Mouse (Mus musculus): ENCODE results near the gene Slc50a1. TPM values are rescaled to one million over a fixed set of nuclear protein-coding genes. Genes with fewer than 3 reads are reported as not detected.

The Slc50a1 gene
- polyA plus RNA-seq, 1 experiment from 2014 or later: 19.6 TPM

DNA sequence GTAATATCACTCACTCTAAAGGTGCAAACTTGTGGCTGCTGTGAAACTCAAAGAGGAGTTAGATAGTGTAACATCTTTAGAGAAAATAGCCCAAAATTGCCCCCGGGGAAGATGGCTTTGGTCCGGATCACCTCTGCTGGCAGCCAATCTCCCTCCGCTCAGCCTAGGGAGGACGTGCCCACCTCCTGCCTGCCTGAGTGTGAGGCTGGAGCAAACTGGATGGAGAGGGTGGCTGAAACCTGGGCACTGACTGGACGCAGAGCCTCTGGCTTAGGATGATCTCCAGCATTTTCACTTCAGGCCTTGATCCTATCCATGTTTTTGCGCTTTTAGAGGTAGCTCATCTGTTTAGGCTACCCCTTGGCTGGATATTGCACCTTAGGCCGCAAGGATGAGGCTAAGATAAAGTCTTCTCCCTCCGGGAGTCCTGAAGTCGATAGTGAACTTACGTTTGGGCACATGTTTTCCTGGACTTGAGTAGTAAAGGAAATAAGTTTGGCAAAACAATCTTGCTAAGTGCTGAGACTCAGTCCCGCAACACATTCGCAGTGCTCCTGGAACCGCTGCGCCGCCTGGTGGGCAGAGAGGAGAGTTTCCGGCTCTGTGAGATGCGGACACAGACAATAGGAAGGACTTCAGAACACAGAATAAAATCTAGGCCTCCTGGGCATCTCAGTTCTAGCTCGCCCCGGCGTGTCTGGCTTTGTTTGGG lies 11.4 kb upstream of the Slc50a1 start:
- Histone ChIP-seq H3K4me1 (ENCODE audit: insufficient read depth) (peaks cover 6% of the 10 kb centered on the region; the same call in 1 of the 2 replicates), H3K27me3 (ENCODE audit: insufficient read depth, low read length) (peaks cover 26% of the 10 kb centered on the region), H3K4me2 (ENCODE audit: low read depth, low read length) (peak overlapping the region; percentile 73), H3K9me3 (ENCODE audit: low read length) (no peaks in the 10 kb centered on the region), H3K27ac (ENCODE audit: low read depth) (peak overlapping the region; percentile 94), H3K36me3 (replicated peaks; ENCODE audit: insufficient read depth, low read length) (no peaks in the 10 kb centered on the region), H3K4me3 (ENCODE audit: low read depth, low read length) (peak overlapping the region; percentile 57), H3K9ac (replicated peaks) (peak overlapping the region; percentile 63; the same call in 1 of the 2 replicates)
- TF ChIP-seq CTCF (IDR thresholded peaks at IDR 0.05; ENCODE audit: low read depth) (peak; percentile 94), EP300 (IDR thresholded peaks at IDR 0.05; ENCODE audit: low read depth) (no peak)
- ATAC-seq (no peak), DNase-seq (peak; percentile 86)
- WGBS (ENCODE audit: insufficient replicate concordance): 12% methylated on average over 20 of the region's 20 CpGs

- TF ChIP-seq CTCF (IDR thresholded peaks at IDR 0.05; ENCODE audit: low read depth): no peak
- peak; percentile 71 for TF ChIP-seq EP300 (IDR thresholded peaks at IDR 0.05; ENCODE audit: low read depth)
- WGBS (ENCODE audit: insufficient replicate concordance): 1% methylated on average over 52 of the region's 52 CpGs
- Histone ChIP-seq H3K9ac (replicated peaks) (peak within 1 kb of the TSS; percentile 74), H3K4me3 (ENCODE audit: low read depth, low read length) (peak within 1 kb of the TSS; percentile 57), H3K27ac (ENCODE audit: low read depth) (peak within 1 kb of the TSS; percentile 94), H3K4me1 (ENCODE audit: insufficient read depth) (peaks cover 12% of the 10 kb centered on the region), H3K36me3 (replicated peaks; ENCODE audit: insufficient read depth, low read length) (0 out of 2 replicates have a peak, but pooled peaks cover 3% of the 10 kb centered on the region), H3K9me3 (ENCODE audit: low read length) (no peaks in the 10 kb centered on the region), H3K27me3 (ENCODE audit: insufficient read depth, low read length) (peaks cover 26% of the 10 kb centered on the region), H3K4me2 (ENCODE audit: low read depth, low read length) (peak within 1 kb of the TSS; percentile 73)
- peak; percentile 74 for ATAC-seq
- DNase-seq: peak; percentile 78
Observed at GRCm38 (mm10) chr3:89280606-89281511, 10.5 kb upstream of the Slc50a1 start, which contains the start of gene Efna1. TSS of gene Efna1 (minus strand) at chr3:89281142.

DNA sequence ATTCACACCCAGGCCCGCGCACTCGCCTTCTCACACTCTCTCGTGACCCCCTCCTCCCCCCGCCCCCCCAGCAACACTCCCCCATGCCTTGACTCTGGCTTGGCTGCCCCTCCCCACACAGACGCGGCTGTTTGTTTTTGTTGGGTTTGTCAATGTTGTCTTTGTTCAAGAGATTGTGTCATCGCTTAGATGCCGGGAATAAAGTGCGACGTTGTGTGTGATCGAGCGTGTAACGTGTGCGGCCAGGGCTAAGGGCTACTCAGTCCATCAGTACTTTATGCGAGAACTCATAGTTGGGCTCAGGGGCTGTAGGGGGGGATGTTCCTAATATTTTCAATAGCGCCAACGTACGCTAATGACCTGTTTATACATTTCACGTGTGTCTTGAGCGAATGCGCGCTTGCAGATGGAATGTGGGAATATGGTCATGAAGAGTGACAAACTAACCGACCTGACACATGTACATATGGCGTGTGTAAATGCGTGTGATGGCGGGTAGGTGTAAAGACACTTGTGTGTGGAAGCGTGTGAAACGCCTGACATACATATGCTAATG lies 9.8 kb upstream of the Slc50a1 start:
- no peaks in the 10 kb centered on the region for H3K9me3 ChIP-seq (ENCODE audit: low read length)
- ATAC-seq (peak; percentile 57), DNase-seq (peak; percentile 69)
- H3K27me3 ChIP-seq (ENCODE audit: insufficient read depth, low read length): peaks cover 26% of the 10 kb centered on the region
- TF ChIP-seq CTCF (IDR thresholded peaks at IDR 0.05; ENCODE audit: low read depth) (no peak), EP300 (IDR thresholded peaks at IDR 0.05; ENCODE audit: low read depth) (peak; percentile 37; the same call in 1 of the 2 replicates)
- H3K27ac ChIP-seq (ENCODE audit: low read depth): peak overlapping the region; percentile 94
- peak overlapping the region; percentile 57 for H3K4me3 ChIP-seq (ENCODE audit: low read depth, low read length)
- peaks cover 12% of the 10 kb centered on the region for H3K4me1 ChIP-seq (ENCODE audit: insufficient read depth)
- peak overlapping the region; percentile 73 for H3K4me2 ChIP-seq (ENCODE audit: low read depth, low read length)
- H3K36me3 ChIP-seq (replicated peaks; ENCODE audit: insufficient read depth, low read length): 0 out of 2 replicates have a peak, but pooled peaks cover 7% of the 10 kb centered on the region
- H3K9ac ChIP-seq (replicated peaks): peak overlapping the region; percentile 74
- WGBS (ENCODE audit: insufficient replicate concordance): 2% methylated on average over 29 of the region's 29 CpGs

- Histone ChIP-seq H3K27me3 (ENCODE audit: insufficient read depth, low read length) (peaks cover 26% of the 10 kb centered on the region), H3K4me3 (ENCODE audit: low read depth, low read length) (peak overlapping the region; percentile 57), H3K27ac (ENCODE audit: low read depth) (peak overlapping the region; percentile 94), H3K9ac (replicated peaks) (peak overlapping the region; percentile 74), H3K4me1 (ENCODE audit: insufficient read depth) (peaks cover 6% of the 10 kb centered on the region), H3K9me3 (ENCODE audit: low read length) (no peaks in the 10 kb centered on the region), H3K36me3 (replicated peaks; ENCODE audit: insufficient read depth, low read length) (0 out of 2 replicates have a peak, but pooled peaks cover 7% of the 10 kb centered on the region), H3K4me2 (ENCODE audit: low read depth, low read length) (peak overlapping the region; percentile 73)
- DNase-seq (peak; percentile 87), ATAC-seq (peak; percentile 66)
- 4% methylated on average over 35 of the region's 35 CpGs for WGBS (ENCODE audit: insufficient replicate concordance)
- TF ChIP-seq EP300 (IDR thresholded peaks at IDR 0.05; ENCODE audit: low read depth) (no peak), CTCF (IDR thresholded peaks at IDR 0.05; ENCODE audit: low read depth) (no peak)
Observed at GRCm38 (mm10) chr3:89279153-89279890, 9.0 kb upstream of the Slc50a1 start.

GRCm38 (mm10) chr3:89278643-89279042 lies 8.3 kb upstream of the Slc50a1 start:
- 19% methylated on average over 8 of the region's 8 CpGs for WGBS (ENCODE audit: insufficient replicate concordance)
- peak overlapping the region; percentile 94 for H3K27ac ChIP-seq (ENCODE audit: low read depth)
- H3K9me3 ChIP-seq (ENCODE audit: low read length): no peaks in the 10 kb centered on the region
- ATAC-seq (no peak), DNase-seq (no peak)
- peak overlapping the region; percentile 74 for H3K9ac ChIP-seq (replicated peaks)
- H3K27me3 ChIP-seq (ENCODE audit: insufficient read depth, low read length): peaks cover 26% of the 10 kb centered on the region
- H3K36me3 ChIP-seq (replicated peaks; ENCODE audit: insufficient read depth, low read length): 0 out of 2 replicates have a peak, but pooled peaks cover 7% of the 10 kb centered on the region
- peaks cover 6% of the 10 kb centered on the region for H3K4me1 ChIP-seq (ENCODE audit: insufficient read depth)
- H3K4me2 ChIP-seq (ENCODE audit: low read depth, low read length): peak overlapping the region; percentile 73
- TF ChIP-seq CTCF (IDR thresholded peaks at IDR 0.05; ENCODE audit: low read depth) (no peak), EP300 (IDR thresholded peaks at IDR 0.05; ENCODE audit: low read depth) (no peak)
- H3K4me3 ChIP-seq (ENCODE audit: low read depth, low read length): peak overlapping the region; percentile 57
